Mouse (Mus musculus) Muller cell, postnatal 12 days (primary cell): Measurements from ENCODE around the gene Phf20.

Experiments
- DNase-seq: peaks from one replicate; pipeline ENCODE4 v3.0.0-alpha.2; 2015; ENCODE audit errors: inconsistent ontology term

Phf20 gene

GRCm38 (mm10) chr2:156313153-156313552, 116.9 kb downstream of the Phf20 start:
- DNase-seq, result no peak

- DNase-seq, result no peak
Measured at GRCm38 (mm10) chr2:156314811-156315210, 118.5 kb downstream of the Phf20 start.

GRCm38 (mm10) chr2:156318491-156318890, 122.2 kb downstream of the Phf20 start:
- DNase-seq, result no peak

GRCm38 (mm10) chr2:156321538-156321937, 125.3 kb downstream of the Phf20 start:
- no peak for DNase-seq

GRCm38 (mm10) chr2:156324116-156324588, 127.9 kb downstream of the Phf20 start:
- no peak for DNase-seq

GRCm38 (mm10) chr2:156324681-156325080, 128.4 kb downstream of the Phf20 start:
- DNase-seq, result no peak

DNA sequence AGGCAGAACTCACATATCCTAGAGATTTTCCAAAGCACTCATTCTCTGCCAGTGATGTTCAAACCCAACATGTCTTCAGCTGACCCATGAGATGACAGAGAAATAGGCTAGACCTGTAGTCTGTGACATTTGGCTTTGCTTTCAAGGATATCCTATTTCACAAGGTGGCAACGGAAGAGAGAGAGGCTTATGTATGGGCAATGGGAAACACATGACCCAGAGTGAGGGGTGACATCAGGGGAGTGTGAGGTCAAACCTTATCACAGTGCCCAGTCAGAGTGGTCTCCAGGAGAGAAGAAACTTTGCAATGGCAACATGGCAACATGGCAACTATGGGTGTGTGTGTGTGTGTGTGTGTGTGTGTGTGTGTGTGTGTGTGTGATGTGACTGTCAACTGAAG, 134.4 kb downstream of the Phf20 start:
- DNase-seq, result no peak

- DNase-seq, result no peak
Measured at GRCm38 (mm10) chr2:156331446-156331965, 135.2 kb downstream of the Phf20 start.

GRCm38 (mm10) chr2:156340078-156340477, 143.8 kb downstream of the Phf20 start:
- no peak for DNase-seq

DNA sequence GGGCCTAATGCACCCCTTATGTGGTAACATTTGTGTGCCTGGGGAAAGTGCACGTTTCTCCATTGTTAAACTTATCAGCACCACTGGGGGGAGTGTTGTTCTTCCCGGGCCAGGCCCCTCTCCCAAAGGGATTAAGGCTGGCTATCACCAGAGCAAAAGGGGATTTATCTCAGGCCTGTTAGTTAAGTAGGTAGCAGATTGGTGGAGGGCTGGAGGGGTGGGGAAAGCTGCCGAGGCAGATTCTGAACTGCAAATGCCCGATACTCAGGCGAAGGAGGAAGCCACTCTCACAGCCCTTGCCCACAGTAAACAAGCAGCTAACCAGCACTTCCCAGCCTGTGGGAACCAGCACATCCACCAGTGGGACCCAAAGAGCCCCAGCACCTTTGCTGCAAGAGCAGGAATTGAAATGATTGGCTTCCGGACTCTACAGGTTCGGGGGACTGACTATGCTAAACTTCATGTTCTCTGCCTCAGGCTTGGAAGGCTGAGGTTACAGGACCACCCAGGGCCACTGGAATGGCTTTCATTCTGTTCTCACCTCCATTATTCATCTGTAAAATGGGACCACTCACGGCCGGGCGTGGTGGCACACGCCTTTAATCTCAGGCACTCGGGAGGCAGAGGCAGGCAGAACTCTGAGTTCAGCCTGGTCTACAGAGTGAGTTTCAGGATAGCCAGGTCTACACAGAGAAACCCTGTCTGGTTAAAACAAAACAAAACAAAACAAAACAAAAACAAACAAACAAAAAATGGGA, 148.7 kb downstream of the Phf20 start:
- peak; percentile 45 for DNase-seq

DNA sequence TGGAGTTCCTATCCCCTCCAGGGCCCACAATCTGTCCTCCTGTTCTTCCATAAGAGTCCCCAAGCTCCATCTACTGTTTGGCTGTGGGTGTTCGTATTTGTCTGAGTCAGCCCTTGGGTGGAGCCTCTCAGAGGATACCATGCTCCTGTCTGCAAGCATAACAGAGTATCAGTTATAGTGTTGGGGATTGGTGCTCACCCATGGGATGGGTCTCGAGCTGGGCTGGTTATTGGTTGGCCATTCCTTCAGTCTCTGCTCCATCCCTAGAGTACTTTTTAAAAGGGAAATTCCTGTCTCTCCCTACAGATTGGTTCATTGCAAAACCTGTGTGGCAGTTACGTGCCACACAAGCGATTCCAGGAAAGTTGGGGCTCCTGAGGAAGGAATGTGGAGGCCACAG, 152.5 kb downstream of the Phf20 start:
- no peak for DNase-seq

DNA sequence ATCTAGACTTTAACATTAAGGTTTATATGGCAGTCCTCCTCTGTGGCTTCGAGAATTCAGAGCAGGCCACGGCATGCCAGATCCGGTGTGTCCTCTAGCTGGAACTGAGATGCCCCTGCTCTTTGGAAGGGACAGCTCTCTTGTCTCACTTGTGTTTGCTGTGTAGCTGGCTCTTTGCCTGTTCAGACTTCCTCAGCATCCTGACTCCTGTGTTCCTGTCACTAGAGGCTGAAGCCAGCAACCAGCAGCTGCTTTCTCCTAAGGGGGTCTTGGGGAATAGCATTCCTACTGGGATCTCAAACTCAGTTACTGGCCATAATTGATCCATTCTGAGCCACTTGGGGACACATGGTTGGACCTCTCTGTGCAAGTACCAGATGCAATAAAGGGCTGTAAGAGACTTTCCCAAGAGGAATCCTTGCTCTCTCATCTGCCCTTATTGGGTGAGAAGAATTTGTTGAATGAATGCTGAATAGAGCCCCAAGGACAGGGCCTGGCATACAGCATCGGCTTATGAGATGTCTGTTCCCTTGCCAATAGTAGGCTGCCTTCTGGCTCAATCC, 153.1 kb downstream of the Phf20 start:
- DNase-seq, result peak; percentile 51

DNA sequence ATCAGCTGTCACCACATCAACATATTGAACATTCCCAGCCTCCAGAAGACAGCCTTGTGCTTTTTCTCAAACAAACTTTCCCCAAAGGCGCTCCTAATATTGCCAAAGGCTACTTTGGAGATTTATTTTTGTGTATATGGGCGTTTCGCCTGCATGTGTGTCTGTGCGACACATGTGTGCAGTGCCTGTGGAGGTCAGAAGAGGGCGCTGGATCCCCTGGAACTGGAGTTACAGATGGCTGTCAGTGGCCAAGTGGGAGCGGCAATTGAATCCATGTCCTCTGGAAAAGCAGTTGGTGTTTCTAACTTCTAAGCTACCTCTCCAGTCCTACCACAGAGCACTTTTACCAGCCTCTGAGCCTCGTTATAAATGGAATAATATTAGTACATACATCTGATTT, 155.0 kb downstream of the Phf20 start:
- no peak for DNase-seq

DNA sequence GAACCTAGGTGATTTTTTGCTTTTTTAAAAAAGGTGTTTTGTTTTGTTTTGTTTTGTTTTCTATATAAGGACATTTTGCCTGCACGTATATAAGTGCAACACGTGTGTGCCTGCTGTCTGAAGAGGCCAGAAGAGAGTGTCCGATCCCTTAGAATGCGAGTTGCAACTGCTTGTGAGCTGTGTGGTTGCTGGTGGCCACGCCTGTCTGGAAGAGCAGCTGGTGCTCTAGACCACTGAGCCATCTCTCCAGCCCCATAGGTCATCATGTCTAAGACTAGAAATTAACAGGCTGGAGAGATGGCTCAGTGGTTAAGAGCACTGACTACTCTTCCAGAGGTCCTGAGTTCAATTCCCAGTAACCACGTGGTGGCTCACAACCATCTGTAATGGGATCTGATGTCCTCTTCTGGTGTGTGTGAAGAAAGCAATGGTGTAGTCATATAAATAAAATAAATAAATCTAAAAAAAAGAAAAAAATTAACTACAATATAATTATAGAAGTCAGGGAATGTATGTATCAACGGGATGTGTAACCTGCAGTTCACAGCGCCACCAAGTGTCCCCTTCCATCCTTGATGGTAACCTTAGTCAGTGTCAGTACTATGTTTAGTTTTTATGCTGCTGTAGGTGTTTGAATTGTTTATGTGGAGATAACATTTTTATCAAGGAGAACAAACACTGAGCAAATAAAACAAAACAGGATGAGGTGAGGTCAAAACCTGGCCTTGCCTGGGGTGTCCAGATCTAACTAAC, 156.3 kb downstream of the Phf20 start:
- no peak for DNase-seq

- DNase-seq, result no peak
Measured at GRCm38 (mm10) chr2:156353265-156353692, 157.0 kb downstream of the Phf20 start.

- DNase-seq, result peak; percentile 88
Measured at GRCm38 (mm10) chr2:156356031-156356430, 159.8 kb downstream of the Phf20 start.
